Mouse (Mus musculus): ENCODE results near the gene Hsd11b1. TPM values are rescaled to one million over a fixed set of nuclear protein-coding genes. Genes with fewer than 3 reads are reported as not detected.

Hsd11b1 gene
- polyA plus RNA-seq, 1 experiment, result not detected

DNA sequence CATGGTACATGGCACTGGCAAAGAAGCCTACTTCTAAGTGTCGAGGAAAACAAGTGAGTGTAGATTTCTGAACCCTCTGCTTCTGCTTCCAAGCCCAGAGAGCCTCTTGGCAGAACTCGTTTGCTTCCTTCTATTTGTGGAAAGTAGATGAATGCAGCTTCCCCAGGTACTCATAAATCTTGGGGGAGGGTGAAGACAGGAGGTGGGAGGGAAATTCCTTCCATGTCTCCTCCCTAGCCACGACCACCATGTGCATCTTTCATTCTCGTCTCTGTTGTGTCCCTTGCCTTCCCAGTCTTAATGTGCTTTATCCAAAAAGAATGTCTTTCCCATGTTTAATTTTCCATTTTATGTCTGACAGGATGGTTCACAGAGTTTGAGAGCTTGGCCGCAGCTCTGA is 11.3 kb downstream of the Hsd11b1 start:
- no peak overlapping the region for H3K9ac ChIP-seq (ENCODE audit: low read depth, poor library complexity, severe bottlenecking)
- no peaks in the 10 kb centered on the region for H3K36me3 ChIP-seq (ENCODE audit: control insufficient read depth, insufficient read depth, low read length, poor library complexity, severe bottlenecking)
- H3K27me3 ChIP-seq (ENCODE audit: control insufficient read depth, insufficient read depth, low read length, poor library complexity, severe bottlenecking), result no peaks in the 10 kb centered on the region
- H3K27ac ChIP-seq (ENCODE audit: insufficient read depth, low read length), result no peak overlapping the region
- TF ChIP-seq CTCF (IDR thresholded peaks at IDR 0.05; ENCODE audit: low read depth, low read length) (no peak), EP300 (IDR thresholded peaks at IDR 0.05; ENCODE audit: insufficient read depth, low read depth, low read length) (no peak), POLR2A (IDR thresholded peaks at IDR 0.05; ENCODE audit: insufficient read depth, low read length) (no peak)
- H3K9me3 ChIP-seq (replicated peaks; ENCODE audit: control insufficient read depth, insufficient read depth, low read length, poor library complexity, severe bottlenecking), result no peaks in the 10 kb centered on the region
- H3K4me1 ChIP-seq (ENCODE audit: control insufficient read depth, insufficient read depth, low read length), result no peaks in the 10 kb centered on the region
- H3K4me3 ChIP-seq (ENCODE audit: low read depth, low read length), result no peak overlapping the region

DNA sequence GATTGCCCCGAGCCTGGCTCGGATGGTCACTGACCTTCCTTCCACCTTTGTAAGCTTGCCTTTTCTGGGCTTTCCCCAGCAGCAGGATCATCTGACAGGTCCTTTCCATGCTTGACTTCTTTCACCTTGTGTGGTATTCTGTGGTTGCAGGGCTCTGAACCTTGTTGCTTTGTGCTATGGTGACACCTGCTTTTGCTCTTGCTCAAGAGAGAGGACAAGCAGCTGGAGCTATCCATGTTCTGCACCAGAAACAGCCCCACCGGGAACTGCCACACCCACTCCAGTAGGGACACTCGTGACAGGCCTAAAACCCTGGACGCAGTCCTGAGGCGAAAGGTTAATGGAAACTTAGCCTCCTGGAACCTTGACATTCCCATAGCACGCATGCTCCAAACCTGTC is 12.5 kb downstream of the Hsd11b1 start:
- Histone ChIP-seq H3K9me3 (replicated peaks; ENCODE audit: control insufficient read depth, insufficient read depth, low read length, poor library complexity, severe bottlenecking) (no peaks in the 10 kb centered on the region), H3K4me1 (ENCODE audit: control insufficient read depth, insufficient read depth, low read length) (no peaks in the 10 kb centered on the region), H3K36me3 (ENCODE audit: control insufficient read depth, insufficient read depth, low read length, poor library complexity, severe bottlenecking) (no peaks in the 10 kb centered on the region), H3K27ac (ENCODE audit: insufficient read depth, low read length) (no peak overlapping the region), H3K4me3 (ENCODE audit: low read depth, low read length) (no peak overlapping the region), H3K9ac (ENCODE audit: low read depth, poor library complexity, severe bottlenecking) (no peak overlapping the region), H3K27me3 (ENCODE audit: control insufficient read depth, insufficient read depth, low read length, poor library complexity, severe bottlenecking) (no peaks in the 10 kb centered on the region)
- TF ChIP-seq POLR2A (IDR thresholded peaks at IDR 0.05; ENCODE audit: insufficient read depth, low read length), result no peak

DNA sequence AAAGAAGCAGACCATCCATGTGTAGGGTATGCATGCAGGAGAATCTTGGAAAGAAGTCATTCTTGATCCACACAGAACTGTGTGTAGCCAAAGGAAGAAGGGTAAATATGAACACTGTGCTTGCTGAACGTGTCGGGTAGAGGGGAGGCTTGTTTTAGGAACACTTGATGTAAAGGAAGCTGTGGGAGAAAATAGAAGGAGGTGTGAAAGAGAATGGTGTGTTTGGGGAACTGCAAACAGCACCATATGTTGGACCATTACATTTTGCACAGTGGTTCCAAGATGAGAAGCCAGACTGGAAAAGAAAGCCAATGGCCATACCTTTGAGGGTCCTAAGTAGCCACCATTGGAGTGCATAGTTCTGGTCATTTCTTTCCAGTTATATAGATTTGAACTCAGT is 13.8 kb downstream of the Hsd11b1 start:
- Histone ChIP-seq H3K36me3 (ENCODE audit: control insufficient read depth, insufficient read depth, low read length, poor library complexity, severe bottlenecking) (no peaks in the 10 kb centered on the region), H3K9ac (ENCODE audit: low read depth, poor library complexity, severe bottlenecking) (no peak overlapping the region), H3K27me3 (ENCODE audit: control insufficient read depth, insufficient read depth, low read length, poor library complexity, severe bottlenecking) (no peaks in the 10 kb centered on the region), H3K27ac (ENCODE audit: insufficient read depth, low read length) (no peak overlapping the region), H3K9me3 (replicated peaks; ENCODE audit: control insufficient read depth, insufficient read depth, low read length, poor library complexity, severe bottlenecking) (no peaks in the 10 kb centered on the region), H3K4me3 (ENCODE audit: low read depth, low read length) (no peak overlapping the region), H3K4me1 (ENCODE audit: control insufficient read depth, insufficient read depth, low read length) (no peaks in the 10 kb centered on the region)
- no peak for TF ChIP-seq EP300 (IDR thresholded peaks at IDR 0.05; ENCODE audit: insufficient read depth, low read depth, low read length)
- no peak for TF ChIP-seq POLR2A (IDR thresholded peaks at IDR 0.05; ENCODE audit: insufficient read depth, low read length)
- no peak for TF ChIP-seq CTCF (IDR thresholded peaks at IDR 0.05; ENCODE audit: low read depth, low read length)

DNA sequence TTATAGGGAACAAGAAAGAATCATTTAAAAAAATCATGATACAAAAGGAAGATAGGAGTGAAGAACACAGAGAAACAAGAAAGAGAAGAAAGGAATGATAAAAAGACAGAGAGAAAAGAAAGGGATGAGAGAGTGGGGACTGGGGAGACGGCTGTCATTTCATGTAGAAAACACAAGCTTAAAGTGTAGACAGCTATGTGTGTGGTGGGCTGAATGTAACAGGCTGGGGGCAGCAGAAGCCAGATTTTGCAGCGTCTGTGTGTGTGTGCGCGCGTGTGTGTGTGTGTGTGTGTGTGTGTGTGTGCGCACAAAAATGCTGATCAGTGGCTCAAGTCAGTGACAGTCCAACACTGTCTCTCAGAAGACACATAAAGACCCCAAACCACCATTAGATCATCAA is 19.6 kb downstream of the Hsd11b1 start:
- TF ChIP-seq CTCF (IDR thresholded peaks at IDR 0.05; ENCODE audit: low read depth, low read length) (no peak), POLR2A (IDR thresholded peaks at IDR 0.05; ENCODE audit: insufficient read depth, low read length) (no peak), EP300 (IDR thresholded peaks at IDR 0.05; ENCODE audit: insufficient read depth, low read depth, low read length) (no peak)
- H3K9me3 ChIP-seq (replicated peaks; ENCODE audit: control insufficient read depth, insufficient read depth, low read length, poor library complexity, severe bottlenecking), result no peaks in the 10 kb centered on the region
- no peaks in the 10 kb centered on the region for H3K36me3 ChIP-seq (ENCODE audit: control insufficient read depth, insufficient read depth, low read length, poor library complexity, severe bottlenecking)
- no peak overlapping the region for H3K4me3 ChIP-seq (ENCODE audit: low read depth, low read length)
- H3K27me3 ChIP-seq (ENCODE audit: control insufficient read depth, insufficient read depth, low read length, poor library complexity, severe bottlenecking), result no peaks in the 10 kb centered on the region
- H3K9ac ChIP-seq (ENCODE audit: low read depth, poor library complexity, severe bottlenecking), result no peak overlapping the region
- no peaks in the 10 kb centered on the region for H3K4me1 ChIP-seq (ENCODE audit: control insufficient read depth, insufficient read depth, low read length)
- no peak overlapping the region for H3K27ac ChIP-seq (ENCODE audit: insufficient read depth, low read length)

DNA sequence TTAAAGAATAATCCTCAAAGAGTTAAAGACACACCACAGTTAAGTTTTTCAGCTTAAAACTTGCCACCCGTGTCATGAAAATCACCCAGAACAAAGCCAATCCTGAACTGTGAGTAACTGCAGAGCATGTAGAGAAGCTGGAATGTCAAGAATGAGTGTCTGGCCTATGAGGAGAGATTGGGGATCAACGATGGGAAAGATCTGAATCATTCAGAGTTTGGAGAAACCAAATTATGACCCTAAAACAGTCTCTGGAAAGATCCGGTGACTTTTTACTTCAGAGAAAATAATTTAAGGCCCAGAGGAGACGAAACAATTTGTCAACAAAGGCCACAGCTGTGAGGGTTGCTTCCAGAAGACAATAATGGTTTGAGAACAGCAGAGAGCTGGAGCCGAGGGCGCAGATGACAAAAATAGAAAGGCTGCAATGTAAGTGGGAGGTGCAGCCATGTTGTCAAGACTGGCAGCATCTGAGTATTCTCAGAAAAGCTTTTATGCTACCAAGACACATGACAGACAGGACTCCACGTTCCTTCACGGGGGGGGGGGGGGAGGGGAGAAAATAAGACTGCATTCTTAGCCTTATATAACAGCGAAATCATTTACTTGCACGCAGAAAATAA is 20.2 kb downstream of the Hsd11b1 start:
- no peaks in the 10 kb centered on the region for H3K9me3 ChIP-seq (replicated peaks; ENCODE audit: control insufficient read depth, insufficient read depth, low read length, poor library complexity, severe bottlenecking)

DNA sequence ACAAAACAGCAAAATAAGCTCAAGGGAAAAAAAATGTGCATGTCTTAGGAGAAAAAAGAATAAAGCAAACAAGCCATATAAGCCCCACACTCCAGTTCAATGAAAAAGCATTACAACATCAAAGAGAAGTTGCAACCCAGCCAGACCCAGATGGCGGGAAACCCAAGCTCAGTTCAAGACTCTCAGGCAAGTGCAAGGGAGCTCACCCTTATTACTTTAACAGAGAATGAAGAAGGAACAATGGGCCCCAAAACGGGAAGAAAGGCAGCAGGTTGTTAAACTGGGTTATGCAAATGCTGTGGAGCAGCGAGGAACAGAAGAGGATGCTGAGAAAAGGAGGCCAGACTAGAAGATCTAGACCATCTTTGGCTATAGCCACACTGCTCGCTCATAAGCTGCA is 21.0 kb downstream of the Hsd11b1 start:
- Histone ChIP-seq H3K36me3 (ENCODE audit: control insufficient read depth, insufficient read depth, low read length, poor library complexity, severe bottlenecking) (no peaks in the 10 kb centered on the region), H3K27ac (ENCODE audit: insufficient read depth, low read length) (no peak overlapping the region), H3K4me3 (ENCODE audit: low read depth, low read length) (no peak overlapping the region), H3K27me3 (ENCODE audit: control insufficient read depth, insufficient read depth, low read length, poor library complexity, severe bottlenecking) (no peaks in the 10 kb centered on the region), H3K4me1 (ENCODE audit: control insufficient read depth, insufficient read depth, low read length) (no peaks in the 10 kb centered on the region), H3K9ac (ENCODE audit: low read depth, poor library complexity, severe bottlenecking) (no peak overlapping the region), H3K9me3 (replicated peaks; ENCODE audit: control insufficient read depth, insufficient read depth, low read length, poor library complexity, severe bottlenecking) (no peaks in the 10 kb centered on the region)
- TF ChIP-seq POLR2A (IDR thresholded peaks at IDR 0.05; ENCODE audit: insufficient read depth, low read length) (no peak), CTCF (IDR thresholded peaks at IDR 0.05; ENCODE audit: low read depth, low read length) (no peak), EP300 (IDR thresholded peaks at IDR 0.05; ENCODE audit: insufficient read depth, low read depth, low read length) (no peak)

More for the DNA sequence above, 20.2 kb downstream of the Hsd11b1 start:
- Histone ChIP-seq H3K4me3 (ENCODE audit: low read depth, low read length) (no peak overlapping the region), H3K36me3 (ENCODE audit: control insufficient read depth, insufficient read depth, low read length, poor library complexity, severe bottlenecking) (no peaks in the 10 kb centered on the region), H3K9ac (ENCODE audit: low read depth, poor library complexity, severe bottlenecking) (no peak overlapping the region), H3K27me3 (ENCODE audit: control insufficient read depth, insufficient read depth, low read length, poor library complexity, severe bottlenecking) (no peaks in the 10 kb centered on the region), H3K27ac (ENCODE audit: insufficient read depth, low read length) (no peak overlapping the region), H3K4me1 (ENCODE audit: control insufficient read depth, insufficient read depth, low read length) (no peaks in the 10 kb centered on the region)
- TF ChIP-seq EP300 (IDR thresholded peaks at IDR 0.05; ENCODE audit: insufficient read depth, low read depth, low read length) (no peak), POLR2A (IDR thresholded peaks at IDR 0.05; ENCODE audit: insufficient read depth, low read length) (no peak), CTCF (IDR thresholded peaks at IDR 0.05; ENCODE audit: low read depth, low read length) (no peak)

Measured in ES-Bruce4 (cell line).